Mouse (Mus musculus) ovary, adult 2 months (tissue): ENCODE data around the gene Styx. TPM values are rescaled to one million over a fixed set of nuclear protein-coding genes. Genes with fewer than 3 reads are reported as not detected.

ENCODE experiments used
- polyA plus RNA-seq: library from polyadenylated mRNA; depleted of rRNA; stranded (reverse); fragments of >200 nt; gene quantifications from 2 replicates; pipeline ENCODE4 v1.2.3, GENCODE M21; 2012; rRNA removed

The Styx gene
- 30.8 and 54.6 TPM in 2 replicates for polyA plus RNA-seq

DNA sequence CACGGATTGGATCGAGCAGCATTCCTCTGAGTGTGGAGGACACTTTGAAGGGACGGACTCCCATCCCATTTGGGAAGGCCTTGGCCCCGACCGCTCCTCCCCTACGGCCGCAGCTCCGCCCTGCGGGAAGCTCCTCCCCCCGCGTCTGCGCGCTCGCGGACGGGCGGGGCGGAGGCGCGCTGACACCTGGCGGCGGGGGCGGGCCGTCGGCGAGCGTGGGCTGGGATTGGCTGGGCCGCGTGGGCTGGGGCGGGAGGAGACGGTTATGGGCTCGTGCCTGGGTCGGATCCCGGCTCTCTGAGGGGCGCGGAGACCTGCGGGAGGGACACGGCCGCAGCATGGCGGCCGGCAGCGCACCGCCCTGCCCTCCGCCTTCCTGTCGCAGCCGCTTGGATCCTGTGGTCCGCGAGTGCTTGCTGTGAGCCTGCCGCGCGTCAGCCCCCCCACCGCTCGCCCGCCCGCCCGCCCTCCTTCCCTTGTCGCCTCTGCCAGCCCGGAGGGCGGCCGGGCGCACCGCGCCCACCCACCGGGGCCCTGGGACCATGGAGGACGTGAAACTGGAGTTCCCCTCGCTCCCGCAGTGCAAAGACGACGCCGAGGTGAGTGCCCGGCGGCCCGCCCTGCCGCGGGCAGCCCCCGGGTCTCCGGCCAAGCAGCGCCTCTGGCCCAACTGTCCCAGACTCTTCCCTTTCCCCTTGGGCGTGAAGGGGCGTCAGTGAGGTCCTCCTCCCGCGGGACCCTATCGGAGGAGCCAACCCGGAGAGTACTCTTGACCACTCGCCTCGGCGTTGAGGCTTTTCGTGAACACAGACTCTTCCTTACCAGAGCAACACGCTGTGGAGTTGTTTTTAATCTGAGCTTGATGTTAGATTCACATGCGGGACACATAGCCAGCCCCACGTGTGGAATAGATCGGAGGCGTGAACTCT lies at the start of gene Styx:
Styx (plus strand) TSS at position 163 of the 929 bp plus-strand sequence.

DNA sequence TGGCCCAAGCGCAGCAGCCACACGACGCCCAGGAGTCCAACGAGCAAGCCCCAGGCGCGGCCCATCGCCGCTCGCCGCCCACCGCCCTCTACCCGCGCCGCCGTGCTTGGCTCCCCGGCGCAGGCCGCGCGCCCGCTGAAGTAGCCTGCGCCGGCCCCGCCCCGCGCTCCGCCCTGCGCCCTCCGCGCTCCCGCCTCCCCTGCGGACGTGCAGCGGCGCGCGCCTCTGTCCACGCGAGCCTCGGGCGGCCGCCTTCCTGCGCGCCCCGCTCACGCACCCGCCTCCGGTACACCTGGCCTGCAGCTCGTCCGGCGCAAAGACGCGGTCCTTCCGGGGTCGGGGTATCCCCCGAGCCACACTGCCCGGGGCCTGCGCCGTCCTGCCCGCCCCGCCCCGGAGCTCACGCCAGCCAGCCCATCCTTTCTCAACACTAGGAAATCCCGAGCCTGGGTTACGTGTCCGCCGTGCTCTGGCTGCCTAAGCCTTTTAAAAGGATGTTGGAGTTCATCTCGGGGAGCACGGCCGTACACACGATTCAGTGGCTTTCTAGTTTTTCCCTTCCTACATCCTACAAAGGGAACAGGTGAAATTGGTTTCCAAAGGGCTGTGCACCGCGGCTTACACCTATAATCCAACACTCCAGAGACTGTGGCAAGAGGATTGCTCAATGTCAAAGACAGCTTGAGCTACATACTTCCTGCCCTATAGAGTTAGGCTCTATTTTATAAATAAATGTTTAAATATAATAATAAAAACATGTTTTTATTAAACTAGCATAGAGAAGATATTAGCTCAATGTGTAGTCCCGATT lies 32.3 kb upstream of the Styx start, which contains the start of gene Ero1l:
Ero1l (minus strand) TSS at position 346 of the 811 bp plus-strand sequence.

DNA sequence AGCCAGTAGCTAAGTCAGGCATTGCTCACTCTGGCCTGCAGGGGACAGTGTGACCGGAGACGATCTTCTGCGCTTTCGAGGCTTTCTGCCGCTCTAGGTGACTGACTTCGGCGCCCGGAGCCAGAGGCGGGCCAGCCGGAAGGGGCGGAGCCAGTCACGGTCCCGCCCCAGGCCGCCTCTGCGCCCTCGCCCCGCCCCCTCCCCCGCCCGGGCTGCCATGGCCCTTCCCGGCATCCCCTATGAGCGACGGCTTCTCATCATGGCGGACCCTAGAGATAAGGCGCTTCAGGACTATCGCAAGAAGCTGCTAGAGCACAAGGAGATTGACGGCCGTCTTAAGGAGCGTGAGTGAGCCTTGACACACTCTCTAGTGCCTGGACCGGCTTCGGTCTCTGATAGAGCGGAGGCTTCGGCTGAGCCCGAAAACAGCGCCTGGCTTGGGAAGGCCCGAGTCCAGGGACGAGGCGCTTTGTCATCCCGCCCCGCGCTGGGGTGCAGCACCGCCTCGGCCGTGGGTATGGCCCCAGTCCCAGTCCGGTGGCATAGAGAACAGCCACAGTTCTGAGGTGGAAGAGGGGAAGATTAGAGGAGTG lies 21.2 kb upstream of the Styx start, which contains the start of gene Psmc6:
Psmc6 (plus strand) TSS at position 200 of the 593 bp plus-strand sequence.

DNA sequence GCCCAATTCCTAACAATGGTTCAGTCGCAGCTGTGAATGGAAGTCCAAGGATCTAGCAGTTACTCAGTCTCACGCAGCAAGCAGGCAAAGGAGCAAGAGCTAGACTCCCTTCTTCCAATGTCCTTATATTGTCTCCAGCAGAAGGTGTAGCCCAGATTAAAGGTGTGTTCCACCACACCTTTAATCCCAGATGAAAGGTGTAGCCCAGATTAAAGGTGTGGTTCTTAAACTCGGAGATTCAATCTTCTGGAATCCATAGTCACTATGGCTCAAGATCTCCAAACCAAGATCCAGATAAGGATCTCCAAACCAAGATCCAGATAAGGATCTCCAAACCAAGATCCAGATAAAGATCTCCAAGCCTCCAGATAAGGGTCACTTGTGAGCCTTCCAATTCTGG lies 53.9 kb downstream of the Styx start, which contains the start of gene Gnpnat1:
Gnpnat1 (minus strand) TSS at position 101 of the 400 bp plus-strand sequence.

Other genes starting within 250 kb of the Styx start
- 29.2 and 47.1 TPM in 2 replicates for gene Gpr137c, start 131.4 kb upstream of the Styx start, polyA plus RNA-seq
- gene Txndc16, start 130.8 kb upstream of the Styx start, polyA plus RNA-seq = 4.1 and 9.0 TPM in 2 replicates
- gene Ero1l, start 32.3 kb upstream of the Styx start, polyA plus RNA-seq = 3.9 and 5.3 TPM in 2 replicates
- 9.4 and 15.1 TPM in 2 replicates for gene Psmc6, start 21.3 kb upstream of the Styx start, polyA plus RNA-seq
- 1.8 and 3.1 TPM in 2 replicates for gene Gnpnat1, start 53.8 kb downstream of the Styx start, polyA plus RNA-seq
- 46.0 and 47.5 TPM in 2 replicates for gene Fermt2, start 179.0 kb downstream of the Styx start, polyA plus RNA-seq